Mouse (Mus musculus): ENCODE results near the gene Ap1s3. TPM values are rescaled to one million over a fixed set of nuclear protein-coding genes. Genes with fewer than 3 reads are reported as not detected.

Gene Ap1s3
- polyA plus RNA-seq, 1 experiment from 2014 or later = 0.39 TPM

- H3K27ac ChIP-seq = no peak overlapping the region
- 88% methylated on average over 3 of the region's 3 CpGs for WGBS
- H3K9me3 ChIP-seq = no peaks in the 10 kb centered on the region
- H3K4me1 ChIP-seq (replicated peaks) = no peaks in the 10 kb centered on the region; the same call in 1 of the 2 replicates
- no peaks in the 10 kb centered on the region for H3K27me3 ChIP-seq (replicated peaks)
- ATAC-seq = no peak
- H3K4me2 ChIP-seq (replicated peaks) = no peak overlapping the region
- no peak overlapping the region for H3K9ac ChIP-seq
- no peak overlapping the region for H3K4me3 ChIP-seq (replicated peaks)
- no peaks in the 10 kb centered on the region for H3K36me3 ChIP-seq
These were observed 94.4 kb downstream of the Ap1s3 start for GRCm38 (mm10) chr1:79577357-79577756.

- Histone ChIP-seq H3K27me3 (replicated peaks) (no peaks in the 10 kb centered on the region), H3K9ac (no peak overlapping the region), H3K36me3 (no peaks in the 10 kb centered on the region), H3K4me2 (replicated peaks) (no peak overlapping the region), H3K4me3 (replicated peaks) (no peak overlapping the region), H3K9me3 (no peaks in the 10 kb centered on the region), H3K4me1 (replicated peaks) (no peaks in the 10 kb centered on the region), H3K27ac (no peak overlapping the region)
- 80% methylated on average over 4 of the region's 4 CpGs for WGBS
- ATAC-seq = no peak
These were observed 99.9 kb downstream of the Ap1s3 start for GRCm38 (mm10) chr1:79571912-79572311.

GRCm38 (mm10) chr1:79571126-79571525, 100.6 kb downstream of the Ap1s3 start:
- 82% methylated on average over 6 of the region's 6 CpGs for whole genome bisulfite sequencing
- Histone ChIP-seq H3K27me3 (replicated peaks) (no peaks in the 10 kb centered on the region), H3K4me2 (replicated peaks) (no peak overlapping the region), H3K4me3 (replicated peaks) (no peak overlapping the region), H3K9me3 (no peaks in the 10 kb centered on the region), H3K4me1 (replicated peaks) (no peaks in the 10 kb centered on the region), H3K36me3 (no peaks in the 10 kb centered on the region), H3K9ac (no peak overlapping the region), H3K27ac (no peak overlapping the region)
- no peak for ATAC-seq

- Histone ChIP-seq H3K9me3 (no peaks in the 10 kb centered on the region), H3K4me2 (replicated peaks) (no peak overlapping the region), H3K27me3 (replicated peaks) (no peaks in the 10 kb centered on the region), H3K36me3 (no peaks in the 10 kb centered on the region), H3K4me3 (replicated peaks) (no peak overlapping the region), H3K27ac (no peak overlapping the region), H3K4me1 (replicated peaks) (no peaks in the 10 kb centered on the region), H3K9ac (no peak overlapping the region)
- WGBS = 52% methylated on average over 5 of the region's 5 CpGs
- ATAC-seq = no peak
These were observed 110.6 kb downstream of the Ap1s3 start for GRCm38 (mm10) chr1:79561186-79561585.

Other genes starting within 250 kb of the Ap1s3 start
- 9.5 and 11.4 TPM in 2 replicates for gene Scg2, start 231.9 kb downstream of the Ap1s3 start, polyA plus RNA-seq (2015; fragmentation: Nextera tagmentation; extraction: Ambion mirVana)
- 52.6 and 54.7 TPM in 2 replicates for gene Mrpl44, start 104.0 kb upstream of the Ap1s3 start, polyA plus RNA-seq (2015; fragmentation: Nextera tagmentation; extraction: Ambion mirVana)
- 31.3 and 33.1 TPM in 2 replicates for gene Wdfy1, start 104.2 kb upstream of the Ap1s3 start, polyA plus RNA-seq (2015; fragmentation: Nextera tagmentation; extraction: Ambion mirVana)
- 82.8 and 96.8 TPM in 2 replicates for gene Serpine2, start 189.2 kb upstream of the Ap1s3 start, polyA plus RNA-seq (2015; fragmentation: Nextera tagmentation; extraction: Ambion mirVana)

All from intestine, embryonic 15.5 days (tissue).